Mouse (Mus musculus) mouse embryonic stem cell (cell line): Measurements from ENCODE around the gene Itgb1bp1.

Source experiments
- in situ Hi-C, 2 experiments: fragments of 300-500 bp; cut with MboI; formaldehyde crosslinking; loops; 1 replicate in 1 of 2; 3 replicates in 1 of 2; pipeline ENCODE4 v1.14.3; 2019 to 2020; ENCODE audit warnings: low sequenced_read_pairs in 2 of 2, low pct_unique_long_range_greater_than_20kb in 1 of 2, mixed read lengths in 1 of 2; ENCODE audit not compliant: unreplicated experiment in 1 of 2

Gene Itgb1bp1

DNA sequence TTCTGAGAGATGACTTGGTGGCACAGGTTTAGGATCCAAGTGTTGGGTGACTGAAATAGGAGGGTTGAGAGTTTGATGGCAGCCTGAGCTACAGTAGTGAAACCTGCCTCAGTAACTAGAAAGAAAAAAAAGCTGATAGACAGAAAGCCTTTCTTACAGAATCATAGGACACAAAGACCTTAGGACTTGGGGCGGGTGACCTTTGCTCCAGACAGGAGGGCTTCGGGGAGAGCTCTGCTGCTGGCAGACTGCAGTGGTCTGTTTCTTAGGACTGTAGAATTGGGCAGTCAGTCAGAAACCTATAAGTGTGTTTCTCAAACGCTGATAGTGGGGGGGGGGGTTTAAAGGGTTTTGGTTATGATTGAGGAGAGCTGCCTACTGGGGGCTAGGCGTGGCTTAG lies 19.7 kb upstream of the Itgb1bp1 start:
- in situ Hi-C loops: no loop called here

DNA sequence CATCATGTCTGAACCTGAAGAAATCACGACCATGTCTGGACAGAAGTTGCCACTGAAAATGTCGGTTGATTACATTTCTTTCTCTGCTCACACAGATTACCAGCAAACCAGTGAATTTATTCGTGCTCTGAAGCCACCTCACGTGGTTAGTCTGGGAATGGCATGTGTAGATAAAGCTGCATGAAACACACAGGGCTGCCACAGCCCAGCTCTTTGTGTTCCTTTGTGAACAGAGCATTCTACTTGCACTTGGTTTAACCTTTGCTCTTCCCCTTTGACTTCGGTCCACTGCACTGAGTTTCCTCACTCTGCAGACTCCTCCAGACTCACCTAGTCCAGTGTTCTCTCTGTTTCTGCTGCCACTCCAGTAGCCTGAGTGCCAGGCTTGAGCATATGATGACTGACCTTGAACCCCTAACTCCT lies 16.3 kb upstream of the Itgb1bp1 start:
- in situ Hi-C loops: no loop called here

DNA sequence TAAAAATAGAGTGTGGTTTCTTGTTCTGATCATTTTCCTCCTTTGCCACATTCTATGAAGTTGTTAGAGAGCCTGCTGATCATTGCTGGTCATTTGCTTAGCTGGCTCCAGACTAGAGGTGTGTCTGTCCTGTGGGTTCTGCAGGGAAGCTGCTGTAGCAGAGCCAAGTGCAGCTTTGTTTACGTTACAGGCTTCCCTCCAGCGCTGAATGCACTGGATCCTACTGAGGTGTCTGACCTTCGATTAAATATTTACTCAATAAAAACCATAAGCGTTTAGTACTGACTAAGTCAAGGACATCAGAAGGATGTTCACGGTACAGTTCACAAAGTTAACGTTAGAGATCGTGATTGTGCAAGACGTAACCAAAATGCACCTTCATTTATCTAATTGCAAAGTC lies 15.8 kb upstream of the Itgb1bp1 start:
- in situ Hi-C loops: no loop called here

DNA sequence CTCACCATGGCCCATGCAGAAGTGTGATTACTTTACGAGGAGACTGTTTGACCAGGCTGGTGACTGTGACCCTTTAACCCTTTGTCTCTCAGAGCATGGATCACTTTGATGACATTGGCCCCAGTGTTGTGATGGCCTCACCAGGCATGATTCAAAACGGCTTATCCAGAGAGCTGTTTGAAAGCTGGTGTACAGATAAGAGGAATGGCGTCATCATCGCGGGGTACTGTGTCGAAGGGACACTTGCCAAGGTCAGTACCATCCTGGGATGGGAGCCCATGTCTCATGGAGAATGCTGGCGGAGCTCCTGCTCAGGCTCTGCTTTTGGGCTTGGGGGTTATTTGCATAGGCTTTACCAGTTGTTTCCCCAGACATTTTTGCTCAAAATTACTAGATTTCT lies 15.2 kb upstream of the Itgb1bp1 start:
- in situ Hi-C loops: no loop called here

DNA sequence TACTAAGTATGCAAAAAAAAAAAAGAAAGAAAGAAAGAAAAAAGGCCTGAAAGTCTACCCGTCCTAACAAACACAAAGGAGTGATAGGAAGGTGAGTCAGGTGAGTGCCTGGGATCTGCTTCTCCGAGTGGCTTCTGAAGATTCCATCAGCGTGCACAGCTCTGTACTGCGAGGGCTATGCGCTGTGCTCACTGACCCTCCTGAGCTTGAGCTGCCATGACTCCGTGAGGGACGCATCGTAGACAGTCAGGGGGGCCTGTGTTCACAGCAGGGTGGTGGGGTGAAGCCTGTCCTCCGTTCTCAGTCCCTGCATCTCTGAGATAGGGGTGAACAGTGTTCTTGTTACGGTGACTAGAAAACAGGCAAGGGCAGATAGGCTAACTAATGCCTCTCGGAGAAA lies 12.8 kb upstream of the Itgb1bp1 start:
- in situ Hi-C loops: no loop called here

DNA sequence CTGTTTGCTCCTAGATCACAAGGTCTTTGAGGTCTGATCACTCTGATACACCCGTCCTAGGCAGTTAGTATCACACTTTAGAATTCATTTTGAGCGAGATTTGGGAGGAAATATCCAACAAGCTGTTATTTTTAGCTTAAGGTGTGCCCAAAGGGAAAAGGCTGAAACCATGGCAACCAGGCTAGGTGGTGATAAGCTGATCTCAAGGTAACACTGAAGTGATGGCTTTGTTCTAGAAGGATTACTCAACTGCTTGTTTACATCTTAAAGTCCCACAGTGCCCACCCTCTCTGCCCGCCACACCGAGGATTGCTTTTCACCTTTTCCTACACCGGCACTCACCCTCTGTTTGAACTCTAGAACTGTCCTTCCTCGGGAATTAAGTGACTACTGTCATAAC lies 3.6 kb upstream of the Itgb1bp1 start:
- in situ Hi-C loops: no loop called here

DNA sequence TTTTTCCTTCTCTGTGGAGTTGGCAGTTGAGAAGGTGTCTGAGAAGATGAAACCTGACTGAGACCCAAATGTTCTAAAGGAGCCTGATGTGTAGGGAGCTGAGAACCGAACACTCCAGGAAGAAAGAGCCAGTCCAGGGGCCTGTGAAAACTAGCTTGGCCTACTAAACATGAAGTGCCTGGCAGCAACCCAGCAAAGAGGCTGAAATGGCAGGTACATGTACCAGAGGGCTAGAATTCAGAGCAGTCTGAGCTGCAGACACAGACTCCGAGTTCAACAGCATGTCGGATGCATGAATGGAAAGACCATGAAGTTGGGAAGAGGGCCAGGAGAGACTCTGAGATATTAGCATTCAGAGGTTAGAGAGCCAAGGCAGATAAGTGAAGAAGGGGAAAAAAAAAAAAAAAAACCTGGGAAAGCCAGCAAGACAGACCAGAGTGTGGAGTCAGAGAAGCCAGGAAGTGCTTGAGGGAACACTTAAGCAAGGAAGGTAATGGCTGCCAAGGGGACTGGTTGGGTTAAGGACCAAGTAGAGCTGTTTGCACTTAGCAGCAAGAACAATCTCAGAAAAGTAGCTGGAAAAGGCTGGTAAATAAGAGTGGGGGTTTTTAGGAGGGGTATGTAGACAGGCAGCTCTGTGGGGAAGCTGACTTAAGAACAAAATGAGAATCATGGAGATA lies 2.8 kb upstream of the Itgb1bp1 start:
- in situ Hi-C loops: no loop called here

DNA sequence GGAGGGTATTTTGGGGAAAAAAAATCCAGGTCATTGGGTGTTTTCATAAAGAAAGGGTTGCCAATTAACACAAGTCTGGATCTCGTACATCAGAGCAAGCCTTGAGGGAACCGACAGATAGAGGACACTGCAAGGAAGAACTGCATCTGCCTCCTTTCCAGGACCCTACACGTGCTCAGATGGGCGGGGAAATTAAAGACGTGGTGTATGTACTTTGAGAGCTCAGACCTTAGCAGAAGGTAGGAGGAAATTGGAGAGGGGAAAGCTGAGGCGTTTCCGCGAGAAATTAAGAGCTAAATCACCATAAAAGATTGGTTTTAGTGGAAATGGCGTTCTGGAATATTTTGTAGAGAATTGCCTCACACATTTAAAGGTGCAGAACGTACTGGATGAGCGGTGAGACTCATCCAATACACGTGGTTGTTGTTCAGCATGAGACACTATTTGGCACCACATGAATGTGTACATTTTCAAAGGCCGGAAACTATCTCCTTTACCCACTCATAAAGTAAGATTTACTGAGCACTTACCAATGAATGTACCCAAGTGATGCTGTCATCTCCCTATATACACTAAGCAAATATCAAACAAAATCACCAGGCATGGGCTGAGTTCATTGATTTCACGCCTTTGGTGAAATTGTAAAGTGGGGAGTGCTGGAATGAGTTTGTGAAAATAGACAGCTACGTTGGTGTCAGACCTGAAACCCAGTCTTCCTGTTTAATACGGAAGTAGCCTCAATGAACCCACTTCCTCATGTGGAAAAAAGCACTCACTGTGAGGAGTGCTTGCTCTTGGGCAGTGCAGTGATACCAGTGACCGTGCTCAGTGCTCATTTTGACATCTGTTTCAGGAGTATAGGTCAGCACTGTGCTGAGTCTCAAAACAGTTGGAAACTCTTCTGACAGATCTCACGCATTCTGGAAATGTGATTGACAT lies 897 bp upstream of the Itgb1bp1 start:
- in situ Hi-C loops: no loop called here

DNA sequence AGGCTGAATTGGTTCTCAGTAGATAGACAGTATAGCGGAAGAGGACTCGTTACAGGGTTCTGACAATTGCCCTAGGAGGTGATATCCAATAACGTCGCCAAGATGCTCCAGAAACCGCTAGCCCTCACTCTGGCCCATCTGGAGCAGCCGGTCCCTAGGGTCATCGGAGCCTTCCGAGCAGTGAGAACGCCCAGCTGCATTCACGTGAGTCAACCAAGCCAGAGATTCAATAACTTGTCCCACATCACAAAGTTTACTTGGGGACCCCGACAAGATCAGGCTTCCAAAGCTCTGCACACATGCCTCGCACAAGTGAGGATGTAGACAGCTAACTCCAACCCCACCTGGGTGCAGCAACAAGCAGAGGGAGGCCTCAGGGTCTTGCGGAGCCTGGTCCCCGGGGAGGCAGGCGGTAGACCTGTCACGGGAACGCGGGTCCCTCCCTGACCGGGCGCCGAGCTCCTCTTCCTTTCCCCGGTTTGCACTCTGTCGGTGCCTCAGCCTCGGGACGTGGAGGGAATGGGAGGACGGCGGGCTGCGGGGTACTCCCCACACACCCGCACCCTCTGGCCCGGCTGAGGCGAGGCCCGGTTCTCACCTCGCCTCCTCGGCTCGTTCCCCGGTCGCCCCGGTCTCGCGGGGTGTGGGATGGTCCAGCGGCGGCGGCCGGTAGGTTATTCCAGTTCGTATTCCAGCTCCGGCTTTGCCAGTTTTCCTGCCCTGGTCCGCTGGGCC lies 409 bp downstream of the Itgb1bp1 start:
- in situ Hi-C loops: no loop called here

DNA sequence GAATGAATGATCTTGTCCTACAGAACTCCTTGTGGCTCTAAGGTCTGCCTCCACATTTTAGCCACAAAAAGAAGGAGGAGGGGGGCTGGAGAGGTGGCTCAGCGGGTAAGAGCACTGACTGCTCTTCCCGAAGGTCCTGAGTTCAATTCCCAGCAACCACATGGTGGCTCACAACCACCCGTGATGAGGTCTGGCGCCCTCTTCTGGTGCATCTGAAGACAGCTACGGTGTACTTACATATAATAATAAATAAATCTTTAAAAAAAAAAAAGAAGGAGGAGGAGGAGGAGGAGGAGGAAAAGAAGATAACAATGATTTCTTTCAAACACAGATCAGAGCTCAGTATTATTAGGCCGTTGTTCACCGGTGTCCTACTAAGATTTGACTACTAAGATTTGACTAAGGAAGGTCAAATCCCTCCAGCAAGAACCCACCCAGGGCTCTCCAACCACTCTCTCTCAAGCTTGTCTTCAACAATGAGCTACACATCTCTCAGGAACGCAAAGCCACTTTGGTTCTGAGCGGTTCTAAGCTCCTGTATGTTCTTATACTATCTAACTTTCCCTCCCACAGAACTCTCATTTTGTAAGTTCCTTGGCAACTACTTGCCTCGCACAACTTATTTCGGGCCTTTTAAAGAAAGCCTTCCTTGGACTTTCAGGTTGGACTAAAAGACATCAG lies 1.2 kb downstream of the Itgb1bp1 start, which contains the start of gene Cpsf3:
Gene Cpsf3, plus strand, starts transcription at position 631 of the 681 bp plus-strand sequence.
- in situ Hi-C loops: no loop called here

DNA sequence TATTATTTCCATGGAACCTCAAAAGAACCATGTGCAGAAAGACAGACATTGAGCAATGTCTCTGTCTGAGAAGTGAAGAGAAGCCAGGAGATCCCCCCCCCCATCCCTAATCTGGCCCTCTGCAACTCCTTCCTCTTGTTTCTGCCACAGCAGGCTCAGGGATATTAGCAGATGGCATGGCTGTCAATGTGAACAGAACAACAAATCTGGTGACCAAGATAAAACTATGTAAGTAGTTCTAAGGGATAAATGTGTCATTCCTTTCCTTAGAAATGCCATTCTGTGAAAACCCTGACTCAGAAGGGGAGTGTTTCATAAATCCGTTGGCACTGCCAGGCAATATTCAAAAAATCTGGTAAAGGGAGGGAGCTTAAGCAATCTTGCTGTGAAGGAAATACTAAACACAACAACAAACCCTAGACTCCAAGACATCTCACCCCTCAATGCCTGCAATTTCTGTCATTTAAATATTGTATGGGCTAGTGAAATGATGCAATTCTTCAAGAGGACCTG lies 8.7 kb downstream of the Itgb1bp1 start:
- in situ Hi-C loops: no loop called here

DNA sequence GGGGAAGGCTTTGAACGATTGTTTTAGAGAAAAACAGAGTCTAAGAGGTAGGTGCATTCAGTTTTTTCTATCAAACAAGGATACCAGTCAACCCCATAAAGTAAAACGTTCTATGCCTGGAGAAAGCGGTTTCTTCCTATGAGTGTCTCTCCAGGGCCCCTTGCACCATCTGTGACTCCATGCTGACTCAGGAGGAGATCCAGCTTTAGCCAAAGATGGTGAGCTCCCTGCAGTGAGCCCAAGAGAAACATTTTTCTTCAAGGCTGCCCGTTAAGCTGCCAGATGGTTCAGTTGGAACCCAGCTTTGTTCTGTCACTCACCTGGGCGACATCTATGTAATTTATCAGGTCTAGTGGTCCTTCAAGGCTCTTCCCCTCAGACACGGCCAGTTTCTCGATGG lies 11.6 kb downstream of the Itgb1bp1 start:
- in situ Hi-C loops: no loop called here

DNA sequence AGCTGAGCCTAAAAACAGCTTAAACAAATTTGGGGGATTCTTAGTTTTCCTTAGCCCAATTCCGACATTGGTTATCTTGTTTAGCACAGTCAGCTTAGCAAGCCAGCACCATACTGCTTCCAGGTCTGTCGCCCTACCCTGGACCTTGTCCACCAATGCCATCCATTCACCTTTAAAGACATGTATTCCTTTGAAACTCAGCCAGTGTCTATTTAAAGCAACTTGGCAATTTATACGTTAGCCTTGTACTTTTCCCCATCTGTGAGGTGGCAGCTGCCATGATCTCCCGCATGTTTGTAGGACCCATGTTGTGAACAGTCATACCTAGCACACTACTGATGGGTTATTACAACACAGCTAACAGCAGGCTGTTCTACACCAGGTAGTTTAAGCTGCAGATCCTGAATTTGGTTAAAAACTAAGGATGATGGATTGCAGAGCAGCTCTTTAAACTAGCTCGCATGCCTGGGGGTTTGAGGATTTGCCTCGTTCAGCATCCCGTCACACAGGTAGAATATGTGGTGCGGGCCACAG lies 17.9 kb downstream of the Itgb1bp1 start:
- in situ Hi-C loops: loop anchor here in 1 of 2 experiments (10.0 kb wide), 1 partner anchor 173 kb away; no protein-coding TSS in a partner anchor

DNA sequence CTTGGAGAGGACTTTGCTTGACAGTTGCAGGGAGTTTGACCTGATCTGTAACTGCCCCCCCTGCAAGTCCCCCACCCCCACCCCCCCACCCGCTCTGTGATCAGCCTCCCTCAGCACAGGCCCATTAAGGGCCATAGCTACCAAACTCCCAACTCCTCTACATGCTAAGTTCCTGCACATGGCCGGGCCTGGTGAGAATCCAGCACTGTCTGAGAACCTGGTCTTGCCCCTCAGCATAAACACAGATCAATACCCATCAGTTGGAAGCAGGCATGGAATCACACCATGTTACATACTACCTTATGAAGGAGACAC lies 19.3 kb downstream of the Itgb1bp1 start:
- in situ Hi-C loops: loop anchor here in 1 of 2 experiments (10.0 kb wide), 1 partner anchor 172 kb away; no protein-coding TSS in a partner anchor

DNA sequence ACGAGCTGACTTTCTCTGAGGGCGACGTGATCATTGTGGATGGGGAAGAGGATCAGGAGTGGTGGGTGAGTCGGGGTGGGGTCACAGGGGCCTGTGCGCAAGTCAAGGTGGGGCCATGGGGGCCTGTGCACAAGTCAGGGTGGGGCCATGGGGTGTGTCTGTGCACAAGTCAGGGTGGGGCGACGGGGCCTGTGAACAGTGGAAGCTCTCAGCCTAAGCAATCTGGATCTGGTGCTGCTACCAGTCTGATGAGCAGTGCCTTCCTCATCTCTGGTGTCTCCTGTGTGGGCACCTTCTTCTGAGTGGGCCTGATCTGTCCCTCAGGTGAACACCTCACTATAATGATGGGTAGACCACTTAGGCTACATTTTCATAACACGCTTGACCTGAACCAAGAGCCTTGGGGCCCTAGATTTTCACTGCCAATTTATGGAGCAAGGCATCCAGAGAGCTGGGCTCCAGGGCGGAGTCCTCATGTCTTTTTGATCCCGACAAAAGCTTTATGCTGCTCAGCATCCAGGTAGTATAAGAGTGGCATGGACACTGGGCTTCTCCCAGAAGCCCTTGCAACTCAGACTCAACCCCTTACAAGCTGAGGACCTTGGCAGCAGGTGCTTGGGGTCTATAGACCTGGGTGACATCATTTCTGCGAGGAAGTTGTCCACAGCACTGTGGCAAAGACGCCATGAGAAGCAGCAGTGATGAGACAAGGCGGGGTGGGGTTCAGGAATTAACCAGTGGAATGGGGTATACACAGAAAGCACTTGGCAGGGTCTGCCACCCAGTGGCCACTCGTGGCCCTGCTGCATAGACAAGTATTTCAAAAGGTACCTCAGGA lies 19.9 kb downstream of the Itgb1bp1 start:
- in situ Hi-C loops: loop anchor here in 1 of 2 experiments (10.0 kb wide), 1 partner anchor 171 kb away; no protein-coding TSS in a partner anchor

DNA sequence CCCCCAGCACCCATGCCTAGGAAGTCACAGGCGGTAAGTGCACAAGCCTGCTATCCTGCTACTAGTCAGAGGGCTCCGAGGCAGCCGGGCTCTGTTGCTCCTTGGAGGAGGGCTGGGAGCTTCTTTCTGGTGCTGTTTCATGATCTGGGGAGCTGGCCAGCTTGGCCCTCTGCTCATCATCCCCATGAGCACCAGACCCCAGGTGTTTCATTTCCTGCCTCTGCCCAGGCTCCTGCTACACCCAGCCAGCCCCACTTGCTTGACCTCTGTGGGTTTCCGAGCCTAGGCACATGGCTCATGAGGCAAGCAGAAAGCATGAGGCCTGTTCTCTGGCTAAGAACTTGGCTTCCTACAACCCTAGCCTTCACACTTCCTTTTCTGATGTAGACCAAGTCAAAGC lies 20.6 kb downstream of the Itgb1bp1 start:
- in situ Hi-C loops: loop anchor here in 1 of 2 experiments (10.0 kb wide), 1 partner anchor 171 kb away; no protein-coding TSS in a partner anchor

DNA sequence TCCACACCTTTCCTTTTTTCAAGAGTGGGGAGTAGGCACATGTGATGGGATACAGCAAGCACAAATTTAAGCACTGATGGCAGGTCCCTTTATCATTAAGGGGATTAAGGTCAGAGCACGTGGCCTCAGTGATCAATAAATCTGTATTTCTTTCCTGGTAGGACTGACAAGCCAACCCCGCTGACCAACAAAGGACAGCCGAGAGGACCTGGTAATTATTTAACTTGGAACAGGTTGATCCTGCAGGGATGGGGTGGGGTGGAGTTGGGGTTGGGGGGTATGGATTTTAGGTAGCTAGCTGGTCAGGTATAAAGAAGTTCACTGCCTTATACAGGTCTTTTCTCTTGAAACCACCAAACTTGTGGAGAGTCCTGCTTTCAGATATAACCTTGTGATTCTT lies 21.1 kb downstream of the Itgb1bp1 start:
- in situ Hi-C loops: loop anchor here in 1 of 2 experiments (10.0 kb wide), 1 partner anchor 170 kb away; no protein-coding TSS in a partner anchor
